Mouse (Mus musculus) forelimb bud, embryonic 11.5 days (tissue): ENCODE measurements around the gene Gramd4.
"Not testable (repeated sequence)": the region's sequence is repeated elsewhere in the genome, so short reads cannot be mapped to it uniquely, and the experiment has no call there.

Experiments used
- DNase-seq: peaks from one replicate; pipeline ENCODE4 v3.0.0-alpha.2; 2012; ENCODE audit warnings: low read depth, low spot score

Gramd4 gene

DNA sequence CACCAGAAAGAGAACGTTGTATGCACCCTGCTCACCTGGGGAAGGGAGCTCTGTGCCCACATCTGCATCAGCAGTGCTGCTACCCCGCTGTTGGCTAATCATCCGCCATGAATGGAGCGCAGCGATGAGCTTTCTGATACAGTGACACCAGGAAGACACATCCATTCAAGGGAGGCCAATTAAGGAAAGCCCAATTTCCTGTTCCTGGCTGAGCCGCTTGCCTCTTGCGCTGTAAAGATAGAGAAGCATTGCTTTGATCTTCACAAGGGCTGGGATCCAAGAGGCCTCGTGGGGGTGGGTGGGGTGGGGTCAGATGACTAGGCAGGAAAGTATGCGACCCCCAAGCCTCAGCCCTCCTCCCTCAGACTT is 55.8 kb downstream of the Gramd4 start:
- no peak for DNase-seq

DNA sequence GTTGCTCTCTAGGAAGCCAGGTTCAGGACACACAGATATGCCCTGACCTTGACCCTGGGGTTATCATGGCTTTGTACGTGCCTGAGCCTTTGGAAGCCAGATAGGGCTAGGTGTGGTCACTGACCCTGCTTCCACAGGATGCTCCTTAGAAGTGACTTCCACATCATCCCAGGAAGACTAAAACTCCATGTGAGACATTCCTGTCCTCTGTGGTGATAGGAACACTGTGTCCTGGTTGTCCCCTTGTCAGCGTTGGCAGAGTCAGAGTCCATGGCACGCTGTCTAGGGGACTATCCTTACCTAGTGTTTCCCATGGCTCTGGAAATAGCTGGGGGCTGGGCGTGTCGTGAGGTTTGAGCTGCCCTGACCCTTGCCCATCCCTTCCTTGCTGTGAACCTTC is 58.9 kb downstream of the Gramd4 start:
- no peak for DNase-seq

DNA sequence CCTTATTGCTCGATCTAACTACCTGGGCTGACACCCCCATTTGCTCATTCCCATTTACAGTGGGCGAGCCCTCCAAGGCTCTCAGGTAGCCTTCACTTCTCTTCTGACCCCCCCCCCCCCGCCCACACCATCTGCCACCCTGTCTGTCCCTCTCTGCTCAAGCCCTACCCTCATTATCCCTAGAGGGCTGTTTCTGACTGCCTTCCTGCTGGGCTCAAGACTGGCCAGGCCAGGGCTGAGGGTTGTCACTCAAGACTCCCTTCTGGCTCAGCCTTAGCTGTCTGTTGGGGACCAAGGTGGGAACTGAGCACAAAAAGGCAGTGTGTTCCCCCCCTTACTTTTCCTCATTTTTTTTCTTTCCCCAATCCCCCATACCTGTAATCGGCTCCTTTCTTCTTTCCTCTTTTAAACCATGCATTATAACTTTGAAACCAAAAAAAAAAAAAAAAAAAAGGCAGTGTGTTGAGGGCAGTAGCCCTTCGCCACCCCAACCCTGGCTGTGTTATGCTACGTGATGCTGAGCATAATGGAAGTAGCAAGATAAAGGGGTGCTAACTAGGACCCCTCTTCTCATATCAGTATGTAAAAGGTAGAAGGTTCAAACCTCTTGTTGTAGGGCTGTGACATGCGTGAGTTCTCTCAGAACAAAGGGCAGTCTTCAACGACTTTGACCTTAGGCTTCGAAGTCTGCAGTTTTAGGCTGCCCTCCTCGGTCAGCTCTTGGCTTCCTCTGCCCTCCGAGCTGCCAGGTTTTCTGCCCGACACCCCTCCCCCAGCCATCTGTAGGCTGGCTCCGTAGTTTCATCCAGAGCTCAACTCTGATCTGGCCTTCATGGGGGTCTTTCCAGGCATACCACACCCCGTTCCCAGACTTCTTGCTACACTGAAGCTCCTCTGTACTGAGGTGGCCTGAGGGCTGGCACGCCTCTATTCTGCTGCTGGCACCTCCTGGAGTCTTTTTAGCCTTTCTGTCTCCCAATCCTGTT is 59.9 kb downstream of the Gramd4 start:
- no peak for DNase-seq

DNA sequence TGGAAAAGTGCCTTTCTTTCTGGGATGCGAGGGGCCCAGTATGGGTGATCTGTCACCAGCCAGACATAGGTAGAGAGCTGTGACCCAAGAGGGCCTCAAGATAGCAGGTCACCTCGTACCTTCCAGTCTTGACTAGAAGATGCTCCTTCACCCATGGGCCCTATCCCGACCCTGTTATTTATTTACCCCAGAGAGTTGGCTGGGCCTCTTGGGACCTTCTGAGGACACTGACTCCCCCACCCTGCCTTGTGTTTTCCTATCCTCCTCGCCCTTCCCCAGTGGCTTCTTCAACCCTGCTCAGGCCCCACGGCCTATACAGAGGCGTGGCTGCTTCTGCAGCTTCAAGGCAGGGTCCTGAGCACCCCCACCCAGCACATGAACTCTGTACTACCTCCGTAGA is 61.7 kb downstream of the Gramd4 start:
- no peak for DNase-seq

DNA sequence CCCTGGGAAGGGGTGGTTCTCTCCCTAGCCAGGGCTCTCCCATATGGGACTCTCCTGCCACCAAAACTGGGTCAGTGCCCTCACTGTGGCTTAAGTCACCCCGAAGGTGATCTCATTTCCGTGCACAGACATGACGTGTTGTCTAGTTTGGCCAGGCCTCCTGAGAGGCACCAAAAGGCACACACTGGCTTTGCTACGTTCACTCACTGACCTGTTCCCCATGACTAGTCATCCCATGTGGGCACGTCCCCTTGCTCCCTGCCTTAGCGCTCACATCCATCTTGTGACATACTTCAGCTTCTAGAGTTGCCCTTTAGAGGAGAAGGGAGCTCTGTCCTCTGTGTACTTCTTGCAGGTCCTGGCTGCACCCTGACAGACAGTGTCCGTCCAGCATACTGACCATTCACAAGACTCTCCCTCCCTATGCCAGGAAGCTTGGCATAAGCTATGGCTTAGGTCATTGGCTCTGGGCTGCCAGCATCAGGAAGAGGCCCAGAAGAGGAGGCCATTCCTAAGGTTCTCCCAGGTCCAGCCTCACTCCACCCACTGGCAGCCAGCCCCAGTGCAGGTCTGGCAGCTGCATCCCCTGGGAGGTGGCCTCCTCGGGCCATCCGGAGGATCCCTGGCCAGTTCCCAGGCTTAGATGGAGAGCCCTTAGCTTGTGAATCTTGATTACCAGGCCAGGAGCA is 64.9 kb downstream of the Gramd4 start:
- no peak for DNase-seq

DNA sequence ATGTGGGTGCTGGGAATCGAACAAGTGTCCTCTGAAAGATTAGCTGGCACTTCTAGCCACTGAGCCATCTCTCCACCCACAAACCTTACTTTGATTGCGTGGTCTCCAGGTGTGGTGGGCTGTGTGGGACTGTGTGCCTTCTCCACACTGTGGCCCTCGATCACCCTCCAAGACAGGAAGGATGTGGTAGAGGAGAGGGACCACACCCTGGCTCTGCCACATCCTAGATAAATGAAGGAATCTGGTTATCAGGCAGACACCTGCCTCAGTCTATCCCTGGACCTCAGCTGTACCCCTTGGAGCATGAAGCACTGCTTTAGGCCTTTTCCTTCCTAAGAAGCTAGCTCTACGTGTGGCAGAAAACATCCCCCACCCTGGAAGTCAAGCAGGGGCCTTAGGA is 65.9 kb downstream of the Gramd4 start:
- no peak for DNase-seq

DNA sequence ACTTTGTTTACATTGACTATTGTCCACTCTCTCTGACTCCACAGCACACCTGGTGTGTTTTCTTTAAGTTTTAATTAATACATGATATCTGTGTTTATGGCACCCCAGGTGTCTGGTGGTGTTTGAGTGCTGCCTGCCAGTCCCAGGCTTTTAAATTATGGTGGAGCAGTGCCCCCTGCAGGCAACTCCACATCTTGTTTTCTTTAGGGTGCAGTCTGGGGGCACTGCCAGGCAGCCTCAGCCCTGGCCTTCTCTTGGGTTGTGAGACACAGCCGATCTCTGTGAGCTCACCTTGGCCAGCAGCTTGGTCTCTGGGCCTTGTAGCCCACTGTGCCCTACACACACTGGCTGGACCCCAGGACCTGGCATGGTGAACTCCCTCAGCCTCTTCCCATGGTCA is 66.9 kb downstream of the Gramd4 start:
- DNase-seq = peak; percentile 51

DNA sequence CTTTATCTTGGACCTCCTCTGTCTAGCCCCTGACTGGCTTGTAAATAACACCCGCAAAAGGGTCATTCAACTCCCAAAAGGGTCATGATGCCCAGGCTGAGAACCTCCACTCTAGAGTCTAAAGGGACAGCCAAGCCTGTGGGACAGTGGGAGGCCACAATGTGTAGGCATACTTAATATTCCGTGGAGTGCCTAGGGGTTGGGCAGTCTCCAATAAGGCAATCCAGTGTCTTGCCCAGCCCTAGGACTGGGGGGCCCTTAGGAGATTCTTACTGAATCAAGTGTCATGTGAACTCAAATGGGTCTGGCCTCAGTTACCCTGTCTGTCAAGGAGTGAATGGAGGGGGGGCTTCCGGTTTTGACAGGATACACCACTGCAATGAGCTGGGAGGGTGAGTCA is 71.5 kb downstream of the Gramd4 start:
- DNase-seq = no peak

DNA sequence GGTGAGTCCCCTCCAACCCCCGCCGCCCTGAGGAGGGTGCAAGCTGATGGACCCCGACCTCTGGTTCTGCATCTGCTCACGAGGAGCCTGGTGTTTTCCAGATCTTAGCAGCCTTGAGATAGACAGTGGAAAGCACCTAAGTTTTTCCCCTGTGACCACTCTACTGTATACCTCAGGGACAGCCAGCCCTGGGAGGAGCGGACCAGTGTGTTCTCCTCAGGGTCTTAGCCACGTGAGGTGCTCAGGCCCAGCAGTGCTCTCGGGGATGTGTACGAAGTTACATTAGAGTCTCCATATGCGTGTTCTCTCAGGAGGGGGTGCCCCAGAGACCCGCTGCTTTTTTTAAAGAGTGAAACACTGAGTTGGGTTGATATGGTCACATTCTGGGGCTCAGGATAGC is 73.2 kb downstream of the Gramd4 start:
- DNase-seq = no peak

DNA sequence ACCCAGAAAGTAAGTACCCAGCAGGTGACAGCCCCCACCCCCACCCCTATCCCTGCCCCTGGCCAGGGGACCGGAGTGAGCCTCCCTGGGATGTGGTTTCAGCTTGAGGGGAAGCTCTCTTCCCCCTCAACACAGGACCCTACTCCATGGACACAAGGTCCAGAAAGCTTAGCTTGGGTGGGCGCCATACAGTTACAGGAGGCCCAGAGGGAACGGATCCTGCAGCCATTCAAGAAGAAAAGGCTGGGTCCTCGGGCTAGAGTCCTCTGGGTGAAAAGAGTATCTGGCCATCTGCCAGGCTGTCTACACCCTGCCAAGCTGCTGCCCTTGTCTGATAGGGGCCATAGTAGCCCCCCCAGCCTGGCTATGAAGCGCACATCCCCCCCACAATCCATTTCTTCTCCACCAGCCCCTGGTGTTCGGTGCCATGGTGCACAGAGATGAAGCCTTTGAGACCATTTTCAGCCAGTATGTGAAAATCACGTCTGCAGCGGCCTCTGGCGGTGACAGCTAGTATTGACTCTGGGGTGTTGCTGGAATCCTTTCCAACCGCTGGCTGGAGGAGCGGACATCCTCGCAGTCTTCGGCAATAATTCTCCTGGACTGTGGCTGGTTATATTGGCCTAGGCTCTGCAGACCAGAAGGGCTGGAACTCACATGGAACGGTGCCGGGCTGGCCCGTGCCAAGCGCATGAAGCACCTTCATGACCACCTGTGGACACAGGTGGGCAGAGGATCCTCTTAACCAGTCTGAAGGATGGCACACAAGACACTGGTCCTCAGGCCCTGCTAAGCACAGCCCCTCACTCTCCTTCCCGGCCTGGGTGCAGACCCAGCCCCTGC is 77.7 kb downstream of the Gramd4 start:
- peak; percentile 79 for DNase-seq

DNA sequence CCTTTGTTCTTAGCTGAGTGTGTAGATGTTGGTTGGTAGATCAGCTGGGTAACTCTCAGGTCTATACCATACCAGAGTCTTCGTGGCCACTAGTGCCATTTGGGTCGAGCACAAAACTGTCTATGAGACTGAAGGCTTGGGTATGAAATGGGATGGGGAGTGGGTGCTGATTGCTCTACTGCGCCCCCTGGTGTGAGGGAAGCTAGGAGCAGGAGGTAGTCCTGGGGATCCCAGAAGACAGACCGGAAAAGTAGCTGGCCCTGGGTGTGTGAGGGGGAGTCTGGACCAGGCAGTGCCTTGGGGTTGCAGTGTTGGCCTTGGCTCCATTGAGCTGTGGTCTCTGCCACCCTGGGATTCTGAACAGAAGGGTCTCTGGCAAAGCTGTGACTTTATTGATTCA is 80.1 kb downstream of the Gramd4 start:
- DNase-seq = peak; percentile 12

DNA sequence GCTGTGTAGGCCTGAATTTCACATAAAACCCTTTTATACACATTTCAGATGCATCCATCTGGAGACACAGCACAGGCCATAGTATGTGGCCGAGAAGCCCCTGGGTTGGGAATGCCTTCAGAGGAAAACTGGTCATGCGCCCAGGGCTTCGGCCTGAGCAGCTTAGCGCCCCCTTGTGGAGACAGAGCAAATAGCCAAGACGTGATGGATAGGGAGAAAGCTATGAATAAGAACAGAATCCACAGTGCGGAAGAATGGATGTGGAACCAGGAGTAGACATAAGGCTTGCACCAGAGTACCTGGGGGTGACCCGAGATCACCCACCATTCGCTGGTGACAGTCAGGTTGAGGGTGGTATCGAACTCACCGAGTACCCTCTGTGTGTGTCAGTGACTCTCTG is 82.8 kb downstream of the Gramd4 start:
- peak; percentile 59 for DNase-seq

DNA sequence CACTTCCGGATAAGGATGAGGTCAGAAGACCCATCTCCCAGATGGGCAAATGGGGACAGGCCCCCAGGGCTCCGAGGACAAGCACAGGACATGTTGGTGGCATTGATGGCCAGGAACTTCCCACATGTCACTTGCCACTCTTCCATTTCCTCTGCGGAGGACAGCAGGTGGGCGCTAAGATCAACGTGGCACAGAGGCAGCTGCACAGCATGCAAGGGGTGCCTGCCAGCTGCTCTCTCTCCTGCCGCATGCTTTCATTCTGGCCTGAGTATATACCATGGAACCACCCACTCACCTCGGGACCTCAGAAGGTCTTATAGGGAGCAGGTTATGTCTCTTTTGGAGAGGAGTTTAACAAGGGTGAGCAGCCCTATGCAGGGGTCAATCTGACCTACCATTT is 87.1 kb downstream of the Gramd4 start:
- no peak for DNase-seq

DNA sequence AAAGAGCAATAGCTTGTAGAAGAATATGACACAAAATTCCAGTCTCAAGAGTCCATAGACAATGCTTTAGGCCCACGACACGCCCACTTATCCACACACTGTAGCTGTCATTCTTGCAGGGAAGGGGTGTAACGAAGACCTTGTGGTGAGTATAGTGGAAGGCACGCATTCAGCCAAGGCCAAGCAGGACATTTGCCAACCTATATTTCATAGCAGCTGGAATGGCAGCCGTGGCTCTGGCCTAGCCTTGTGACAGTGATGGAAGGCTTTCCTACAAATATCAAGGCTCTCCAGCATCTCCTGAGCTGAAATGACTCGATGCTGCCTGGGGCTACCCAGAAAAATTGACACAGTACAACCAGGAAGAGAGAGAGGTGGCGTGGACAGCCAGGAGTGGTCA is 87.6 kb downstream of the Gramd4 start:
- DNase-seq = no peak

DNA sequence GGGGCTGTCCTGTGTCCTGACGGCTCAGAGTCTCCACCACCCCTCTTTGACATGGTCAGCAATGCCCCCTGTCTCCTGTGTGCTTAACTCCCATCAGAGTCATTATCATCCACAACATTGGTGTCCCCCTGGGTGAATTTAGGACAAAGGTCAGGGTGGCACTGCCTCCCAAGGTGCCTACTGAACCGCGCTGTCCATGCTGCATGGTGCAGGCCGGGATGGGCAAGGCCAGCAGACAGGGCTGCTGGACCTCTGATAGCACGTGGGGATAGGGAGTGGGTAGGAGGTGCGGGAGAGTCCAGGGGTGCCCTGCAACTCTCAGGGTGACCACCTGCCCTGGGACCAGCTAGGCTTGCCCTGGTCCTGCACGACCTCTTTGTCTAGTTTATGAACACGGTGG is 89.4 kb downstream of the Gramd4 start:
- DNase-seq = no peak

DNA sequence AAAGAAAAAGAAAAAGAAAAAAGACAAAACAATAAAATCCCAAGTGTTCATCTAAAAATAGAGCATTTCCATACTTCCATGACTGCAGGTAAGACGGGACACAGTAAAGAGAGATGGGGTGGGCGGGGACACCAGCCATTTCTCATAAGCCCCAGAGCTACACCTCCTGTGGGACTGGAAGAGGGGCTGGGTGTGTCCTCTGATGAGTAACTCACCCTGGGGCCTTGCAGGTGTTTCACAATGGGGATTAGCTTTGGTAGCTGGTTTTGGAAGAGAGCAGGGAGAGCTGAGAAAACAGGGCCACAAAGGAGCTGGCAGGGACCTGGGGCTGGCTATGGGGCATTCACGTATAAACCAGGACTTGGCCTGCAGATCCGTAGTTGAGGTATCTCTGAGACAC is 93.1 kb downstream of the Gramd4 start:
- no peak for DNase-seq

DNA sequence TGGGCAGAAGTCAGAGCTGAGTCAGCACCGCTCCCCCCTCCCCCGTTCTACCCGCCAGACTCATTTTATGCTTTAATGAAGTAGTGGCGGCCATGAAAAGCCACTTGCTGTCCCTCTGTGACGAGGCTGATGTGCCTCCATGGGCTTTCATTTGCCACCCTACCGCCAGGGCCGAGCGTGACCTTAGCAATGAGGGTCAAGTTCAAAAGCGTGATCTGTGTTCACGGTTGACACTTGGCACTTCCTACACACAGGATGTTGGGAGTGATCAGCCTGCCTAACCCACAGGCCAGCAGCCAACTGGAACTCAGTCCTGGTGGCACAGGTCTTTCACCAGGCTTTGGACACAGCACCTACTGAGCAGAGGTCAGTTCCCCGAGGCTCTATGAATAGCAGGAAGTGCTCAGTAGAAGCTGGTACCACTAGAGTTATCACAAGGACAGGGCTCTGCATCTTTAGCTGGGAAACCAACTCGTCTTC is 96.0 kb downstream of the Gramd4 start:
- DNase-seq = no peak

DNA sequence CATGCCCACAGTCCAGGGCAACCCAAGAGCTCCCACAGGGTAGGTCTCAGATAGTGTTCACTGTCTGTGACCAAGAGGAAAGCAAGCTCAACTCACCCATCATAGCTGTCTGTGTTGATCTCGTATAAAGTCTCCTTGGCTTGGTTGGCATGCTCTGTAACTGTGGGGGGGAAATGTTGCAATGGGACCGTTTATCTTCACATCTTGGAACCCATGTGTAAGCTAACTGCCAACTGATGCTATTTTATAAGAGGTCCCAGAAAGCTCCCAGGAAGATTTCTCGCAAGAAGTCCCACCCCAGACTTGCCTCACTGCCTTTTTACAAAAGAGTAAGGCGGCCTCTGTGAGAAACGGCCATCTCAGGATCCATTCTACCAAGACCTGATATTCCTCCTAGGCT is 99.0 kb downstream of the Gramd4 start:
- DNase-seq = no peak

DNA sequence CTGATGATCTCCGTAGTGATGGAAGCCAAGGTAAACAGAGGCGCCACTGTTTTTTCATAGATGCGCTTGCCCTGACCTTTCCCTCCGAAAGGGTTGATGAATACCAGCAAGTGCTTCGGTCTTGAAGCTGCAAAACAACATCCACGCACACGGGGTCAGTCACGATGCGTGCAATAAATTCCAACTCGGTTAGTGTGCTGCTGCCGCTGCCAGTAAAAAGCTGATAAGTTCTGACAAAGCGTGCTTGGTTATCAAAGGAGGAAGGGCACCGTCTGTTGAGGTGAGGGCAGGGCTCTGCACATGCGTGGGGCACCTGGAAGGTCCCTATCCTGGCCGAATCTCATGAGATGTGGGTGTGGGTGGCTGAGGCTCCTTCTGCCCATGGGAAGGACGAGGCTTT is 101.6 kb downstream of the Gramd4 start:
- no peak for DNase-seq

DNA sequence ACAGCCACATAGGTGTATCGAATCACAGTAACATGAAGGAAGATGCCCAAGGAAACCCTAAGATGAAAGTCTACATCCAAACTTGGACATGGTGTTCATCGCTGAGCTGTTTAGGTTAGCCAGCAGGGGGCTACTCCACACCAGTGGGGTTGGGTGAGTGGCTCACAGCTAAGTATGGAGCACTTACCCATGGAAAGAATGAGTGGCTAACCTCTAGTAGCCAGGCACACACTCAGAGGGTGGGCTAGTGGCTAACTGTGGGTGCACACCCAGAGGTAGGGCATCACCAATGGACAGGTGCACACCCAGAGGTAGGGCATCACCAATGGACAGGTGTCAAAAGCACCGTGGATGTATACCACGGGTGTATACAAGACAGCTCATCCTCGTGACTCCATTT is 102.2 kb downstream of the Gramd4 start:
- no peak for DNase-seq

DNA sequence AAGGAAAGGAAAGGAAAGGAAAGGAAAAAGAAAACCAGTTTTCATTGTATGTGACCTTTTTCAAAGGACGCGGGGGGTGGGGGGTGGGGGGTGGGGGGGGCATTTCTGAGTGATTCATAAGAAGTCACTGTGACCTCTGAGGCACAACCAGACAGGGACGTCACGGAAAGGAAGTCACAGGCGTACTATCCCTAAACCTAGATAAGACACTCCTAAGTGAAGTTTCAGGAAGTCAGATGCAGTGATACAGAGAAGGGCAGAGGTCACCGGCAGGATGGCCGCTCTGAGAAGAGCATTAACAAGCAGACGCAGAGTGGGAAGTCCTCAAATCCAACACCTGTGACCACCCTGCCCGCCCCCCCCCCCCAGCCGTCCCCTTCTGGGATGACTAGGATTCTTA is 103.4 kb downstream of the Gramd4 start:
- no peak for DNase-seq

DNA sequence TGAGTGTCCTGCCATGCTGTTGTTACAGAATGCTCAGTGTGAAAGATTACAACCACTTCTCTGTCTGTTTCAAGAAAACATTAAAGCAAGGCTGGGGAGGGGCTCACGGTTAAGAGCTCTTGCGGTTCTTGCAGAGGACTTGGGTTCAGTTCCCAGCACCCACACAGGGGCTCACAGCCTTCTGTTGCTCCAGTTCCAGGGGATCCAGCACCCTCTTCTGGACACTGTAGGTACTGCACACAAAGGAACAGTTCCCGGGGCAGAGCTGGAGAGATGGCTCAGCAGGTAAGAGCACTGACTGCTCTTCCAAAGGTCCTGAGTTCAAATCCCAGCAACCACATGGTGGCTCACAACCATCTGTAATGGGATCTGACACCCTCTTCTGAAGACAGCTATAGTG is 104.3 kb downstream of the Gramd4 start:
- DNase-seq = not testable (repeated sequence)
